Mouse (Mus musculus): ENCODE measurements around the gene Olfr218. TPM values are rescaled to one million over a fixed set of nuclear protein-coding genes. Genes with fewer than 3 reads are reported as not detected.
"Not testable (repeated sequence)": the region's sequence is repeated elsewhere in the genome, so short reads cannot be mapped to it uniquely, and the experiment has no call there.

Gene Olfr218
- polyA plus RNA-seq (2012; ENCODE audit: insufficient read depth, insufficient read length, low replicate concordance, missing spikeins), result not detected in 2 replicates

DNA sequence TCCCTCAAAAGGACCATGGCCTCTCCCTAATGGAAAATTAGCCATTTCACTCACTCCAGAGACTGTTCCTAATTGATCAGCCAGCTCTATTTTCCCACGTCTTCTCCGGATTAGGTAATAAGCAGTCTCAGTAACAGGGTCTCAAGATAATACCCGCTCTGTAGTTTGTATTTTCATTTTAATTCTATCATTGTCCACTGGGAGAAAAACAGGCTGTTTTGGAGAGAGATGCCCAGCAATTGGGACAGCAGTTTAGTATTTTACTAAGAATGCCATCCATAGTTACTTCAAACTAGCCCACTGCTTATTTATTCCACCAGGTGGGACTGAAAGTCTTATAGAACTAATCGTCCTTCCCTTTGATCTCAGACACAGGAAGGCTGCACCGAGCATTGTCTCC, at the start of gene Olfr218:
Gene Olfr218, plus strand, starts transcription at position 301 of the 400 bp plus-strand sequence.
- Histone ChIP-seq H3K27ac (ENCODE audit: insufficient read depth, low read depth, low read length) (no peak within 1 kb of the TSS), H3K4me1 (ENCODE audit: control insufficient read depth, insufficient read depth, low read length) (no peaks in the 10 kb centered on the region), H3K4me3 (ENCODE audit: insufficient read depth, low read depth, low read length) (no peak within 1 kb of the TSS)
- TF ChIP-seq POLR2A (IDR thresholded peaks at IDR 0.05; ENCODE audit: insufficient read depth, low read depth, low read length), result no peak
- 46% methylated on average over 5 of the region's 5 CpGs for WGBS

DNA sequence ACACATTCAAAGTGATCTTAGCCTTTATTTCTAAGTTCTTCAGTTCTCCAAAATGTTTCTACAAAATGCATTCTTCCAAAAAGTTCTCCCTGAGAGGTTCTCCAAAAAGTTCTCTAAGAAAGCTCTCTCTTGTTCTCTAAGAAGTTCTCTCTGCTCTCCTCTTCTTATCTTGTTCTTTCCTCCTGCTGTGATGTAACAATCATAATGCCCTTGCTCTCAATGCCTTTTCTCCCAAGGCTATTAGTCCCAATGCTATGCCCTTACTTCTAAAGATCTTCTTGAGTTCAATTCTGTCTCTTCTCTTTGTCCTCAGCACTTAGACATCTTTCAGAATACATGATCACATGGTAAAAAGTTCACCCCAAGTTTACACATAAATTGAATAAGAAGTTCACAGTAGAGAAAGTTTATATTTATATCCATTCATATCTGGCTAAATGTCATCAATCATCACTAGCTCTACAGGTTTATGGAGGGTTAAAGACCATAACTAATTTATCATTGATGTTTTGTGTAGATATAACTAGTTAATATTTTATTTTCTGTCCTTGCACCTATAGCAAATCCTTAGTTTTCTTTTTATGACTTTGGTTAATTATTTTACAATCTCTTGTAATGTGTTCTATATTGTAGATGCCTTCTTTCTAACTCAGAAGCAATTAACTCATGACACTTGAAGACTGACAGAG, 23.3 kb upstream of the Olfr218 start:
- Histone ChIP-seq H3K4me3 (ENCODE audit: insufficient read depth, low read depth, low read length) (no peak overlapping the region), H3K4me1 (ENCODE audit: control insufficient read depth, insufficient read depth, low read length) (no peaks in the 10 kb centered on the region), H3K27ac (ENCODE audit: insufficient read depth, low read depth, low read length) (no peak overlapping the region)
- TF ChIP-seq CTCF (IDR thresholded peaks at IDR 0.05; ENCODE audit: insufficient read depth, low read depth, low read length) (no peak), POLR2A (IDR thresholded peaks at IDR 0.05; ENCODE audit: insufficient read depth, low read depth, low read length) (no peak)

DNA sequence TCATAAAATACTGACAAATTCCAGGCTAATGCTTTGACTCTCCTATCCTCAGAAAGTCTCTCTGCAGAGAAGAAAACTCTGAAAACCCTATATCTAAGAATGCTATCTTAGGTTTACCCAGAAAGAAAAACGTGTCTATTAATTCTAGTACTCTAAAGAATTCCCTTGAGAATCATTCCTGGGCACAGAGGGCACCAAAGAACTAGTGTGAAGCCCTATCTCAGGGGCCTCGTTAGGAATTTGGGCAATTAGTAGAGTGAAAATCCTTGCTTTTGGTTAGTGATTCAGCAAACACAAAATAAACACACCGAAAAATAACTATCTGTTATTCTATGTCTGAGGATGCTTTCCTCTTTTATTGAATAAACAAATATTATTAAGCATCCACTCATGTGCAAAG, 7.1 kb upstream of the Olfr218 start, which contains the start of gene Olfr1406:
Gene Olfr1406, minus strand, starts transcription at position 101 of the 400 bp plus-strand sequence.
- 51% methylated on average over 3 of the region's 3 CpGs for WGBS

DNA sequence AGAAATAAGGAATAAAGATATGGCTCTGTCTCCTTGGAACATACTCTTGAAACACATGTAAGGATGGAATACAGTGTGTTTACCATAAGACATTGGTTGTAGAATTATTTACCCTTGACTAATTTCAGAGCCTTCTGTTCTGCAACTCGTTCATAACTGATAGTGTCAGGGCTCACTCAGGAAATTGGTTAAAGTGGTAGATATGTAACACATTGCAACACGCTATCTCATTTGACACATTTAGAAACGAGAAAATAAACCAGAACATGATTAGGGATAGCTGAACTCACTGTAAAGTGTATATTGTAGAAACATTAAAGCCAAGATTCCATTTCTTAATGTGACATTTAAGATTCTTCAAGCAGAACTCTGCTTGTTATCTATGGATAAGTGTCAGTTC, 5.5 kb upstream of the Olfr218 start:
- 79% methylated on average over 3 of the region's 3 CpGs for WGBS
- H3K4me1 ChIP-seq (ENCODE audit: control insufficient read depth, insufficient read depth, low read length), result no peaks in the 10 kb centered on the region
- H3K27ac ChIP-seq (ENCODE audit: insufficient read depth, low read depth, low read length), result no peak overlapping the region
- TF ChIP-seq POLR2A (IDR thresholded peaks at IDR 0.05; ENCODE audit: insufficient read depth, low read depth, low read length) (no peak), CTCF (IDR thresholded peaks at IDR 0.05; ENCODE audit: insufficient read depth, low read depth, low read length) (no peak)
- H3K4me3 ChIP-seq (ENCODE audit: insufficient read depth, low read depth, low read length), result no peak overlapping the region

More for the DNA sequence above, 7.1 kb upstream of the Olfr218 start, which contains the start of gene Olfr1406:
- Histone ChIP-seq H3K27ac (ENCODE audit: insufficient read depth, low read depth, low read length) (no peak within 1 kb of the TSS), H3K4me1 (ENCODE audit: control insufficient read depth, insufficient read depth, low read length) (no peaks in the 10 kb centered on the region), H3K4me3 (ENCODE audit: insufficient read depth, low read depth, low read length) (no peak within 1 kb of the TSS)
- TF ChIP-seq CTCF (IDR thresholded peaks at IDR 0.05; ENCODE audit: insufficient read depth, low read depth, low read length) (no peak), POLR2A (IDR thresholded peaks at IDR 0.05; ENCODE audit: insufficient read depth, low read depth, low read length) (no peak)

DNA sequence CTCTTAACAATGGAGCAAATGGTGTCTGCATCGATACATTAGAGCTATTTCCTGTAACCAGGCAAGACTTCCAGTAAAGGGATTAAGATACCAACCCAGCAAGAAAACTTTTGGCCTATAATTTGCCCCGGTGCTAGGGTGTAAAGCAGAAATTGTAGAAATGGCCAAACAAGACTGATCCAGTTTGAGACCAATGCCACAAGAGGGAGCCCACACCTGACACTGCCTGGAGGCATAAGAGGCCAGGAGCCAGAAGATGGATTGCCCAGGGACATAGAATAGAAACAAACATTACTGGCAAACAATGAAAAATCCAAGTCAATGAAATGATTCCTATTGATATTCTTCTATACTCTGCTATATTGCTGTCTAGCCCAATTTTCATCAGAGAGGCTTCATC, 1.2 kb upstream of the Olfr218 start:
- 90% methylated on average over 2 of the region's 2 CpGs for WGBS
- no peak overlapping the region for H3K27ac ChIP-seq (ENCODE audit: insufficient read depth, low read depth, low read length)
- H3K4me1 ChIP-seq (ENCODE audit: control insufficient read depth, insufficient read depth, low read length), result no peaks in the 10 kb centered on the region
- no peak for TF ChIP-seq POLR2A (IDR thresholded peaks at IDR 0.05; ENCODE audit: insufficient read depth, low read depth, low read length)
- no peak for TF ChIP-seq CTCF (IDR thresholded peaks at IDR 0.05; ENCODE audit: insufficient read depth, low read depth, low read length)
- no peak overlapping the region for H3K4me3 ChIP-seq (ENCODE audit: insufficient read depth, low read depth, low read length)

DNA sequence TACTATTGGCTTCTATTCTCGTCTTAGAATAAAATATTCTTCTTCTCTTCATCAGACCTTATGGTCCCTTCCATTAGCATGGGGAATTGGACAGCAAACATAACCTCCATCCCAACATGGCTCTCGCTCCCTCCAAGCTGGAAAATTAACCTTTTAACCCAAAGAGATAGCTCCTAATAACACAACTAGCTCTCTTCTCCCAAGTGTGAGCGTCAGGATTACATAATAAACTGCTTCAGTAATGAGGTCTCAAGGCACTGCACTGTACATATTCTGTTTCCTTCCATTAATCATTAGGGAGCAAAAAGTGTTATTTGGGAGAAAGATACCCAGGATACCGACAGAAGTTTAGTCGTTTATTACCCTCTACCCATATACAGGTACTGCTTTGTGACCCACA, 14.5 kb downstream of the Olfr218 start, which contains the start of gene Olfr1404:
Gene Olfr1404, plus strand, starts transcription at position 301 of the 400 bp plus-strand sequence.
- no peak within 1 kb of the TSS for H3K4me3 ChIP-seq (ENCODE audit: insufficient read depth, low read depth, low read length)
- no peak for TF ChIP-seq CTCF (IDR thresholded peaks at IDR 0.05; ENCODE audit: insufficient read depth, low read depth, low read length)
- no peak for TF ChIP-seq POLR2A (IDR thresholded peaks at IDR 0.05; ENCODE audit: insufficient read depth, low read depth, low read length)
- WGBS, result 91% methylated on average over 5 of the region's 5 CpGs
- no peaks in the 10 kb centered on the region for H3K4me1 ChIP-seq (ENCODE audit: control insufficient read depth, insufficient read depth, low read length)
- no peak within 1 kb of the TSS for H3K27ac ChIP-seq (ENCODE audit: insufficient read depth, low read depth, low read length)

DNA sequence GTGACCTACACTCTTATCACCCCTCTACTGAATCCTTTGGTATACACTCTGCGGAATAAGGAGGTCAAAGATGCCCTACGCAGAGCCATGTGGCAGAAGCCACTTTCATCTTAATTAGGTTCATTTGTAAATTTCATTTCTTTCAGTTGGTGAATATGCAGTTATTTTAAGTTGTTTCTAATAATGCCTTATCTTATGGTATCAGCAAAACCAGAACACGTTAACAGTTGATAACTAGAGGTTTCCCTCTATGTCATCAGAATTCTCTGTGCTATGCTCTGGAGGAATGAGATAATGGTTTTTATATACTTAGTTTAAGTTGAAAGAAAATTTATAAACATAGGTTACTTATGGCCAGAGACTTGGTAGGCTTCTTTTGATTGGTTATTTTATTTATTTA, 18.9 kb downstream of the Olfr218 start:
- H3K4me3 ChIP-seq (ENCODE audit: insufficient read depth, low read depth, low read length), result no peak overlapping the region
- H3K27ac ChIP-seq (ENCODE audit: insufficient read depth, low read depth, low read length), result no peak overlapping the region
- WGBS, result 95% methylated on average over 3 of the region's 3 CpGs
- no peak for TF ChIP-seq CTCF (IDR thresholded peaks at IDR 0.05; ENCODE audit: insufficient read depth, low read depth, low read length)
- no peak for TF ChIP-seq POLR2A (IDR thresholded peaks at IDR 0.05; ENCODE audit: insufficient read depth, low read depth, low read length)
- H3K4me1 ChIP-seq (ENCODE audit: control insufficient read depth, insufficient read depth, low read length), result no peaks in the 10 kb centered on the region

DNA sequence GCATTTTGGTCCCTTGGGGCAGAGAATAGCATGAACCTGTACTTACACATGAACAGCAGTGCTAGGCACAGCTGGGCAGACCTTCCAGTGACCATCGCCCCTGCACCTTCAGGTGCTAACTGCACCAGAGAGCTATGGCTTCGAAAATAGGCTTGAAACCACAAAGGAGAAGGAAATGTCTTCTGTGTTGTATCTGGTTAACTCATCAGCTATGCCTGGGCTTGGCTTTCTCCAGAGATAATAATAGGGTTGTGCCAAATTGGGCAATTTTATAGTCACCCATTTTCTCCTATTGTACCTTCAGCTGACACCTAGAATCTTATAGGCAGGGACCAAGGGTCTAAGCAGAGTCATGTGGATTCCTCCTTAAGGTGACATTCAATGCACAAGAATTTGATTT, 29.5 kb downstream of the Olfr218 start, which contains the start of gene Fcer1a:
Gene Fcer1a, minus strand, starts transcription at position 134 of the 400 bp plus-strand sequence.
- no peak within 1 kb of the TSS for H3K27ac ChIP-seq (ENCODE audit: insufficient read depth, low read depth, low read length)
- no peak within 1 kb of the TSS for H3K4me3 ChIP-seq (ENCODE audit: insufficient read depth, low read depth, low read length)
- 80% methylated on average over 2 of the region's 2 CpGs for WGBS
- no peaks in the 10 kb centered on the region for H3K4me1 ChIP-seq (ENCODE audit: control insufficient read depth, insufficient read depth, low read length)
- no peak for TF ChIP-seq CTCF (IDR thresholded peaks at IDR 0.05; ENCODE audit: insufficient read depth, low read depth, low read length)
- no peak for TF ChIP-seq POLR2A (IDR thresholded peaks at IDR 0.05; ENCODE audit: insufficient read depth, low read depth, low read length)

DNA sequence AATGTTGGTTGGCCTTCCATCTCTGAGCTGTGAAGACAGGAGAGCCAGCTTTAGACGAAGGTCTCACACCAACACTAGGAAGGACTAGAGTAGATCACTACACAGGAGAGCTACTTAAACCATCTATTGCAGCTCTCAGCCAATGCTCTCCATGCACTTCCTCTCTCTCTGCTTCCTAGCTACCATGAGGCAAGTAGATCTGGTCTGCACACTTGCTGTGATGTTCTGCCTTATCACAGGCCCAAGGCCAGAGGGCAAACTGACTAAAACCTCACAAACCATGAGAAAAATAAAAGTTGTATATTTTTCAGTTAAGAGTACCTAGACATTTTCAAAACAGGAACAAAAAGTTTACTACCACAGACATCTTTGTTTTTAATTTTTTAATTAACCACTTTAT, 39.4 kb downstream of the Olfr218 start:
- not testable (repeated sequence) for H3K4me3 ChIP-seq (ENCODE audit: insufficient read depth, low read depth, low read length); H3K27ac ChIP-seq (ENCODE audit: insufficient read depth, low read depth, low read length)
- WGBS, result 88% methylated on average over 1 of the region's 1 CpGs

More for the DNA sequence above, 39.4 kb downstream of the Olfr218 start:
- not testable (repeated sequence) for H3K4me1 ChIP-seq (ENCODE audit: control insufficient read depth, insufficient read depth, low read length)
